Mouse (Mus musculus): ENCODE data around the gene Otulin.

Gene Otulin

GRCm38 (mm10) chr15:27613255-27613654 is 17.2 kb downstream of the Otulin start:
- DNase-seq (ENCODE audit: low read depth, low spot score), result no peak

- peak; percentile 65 for DNase-seq (ENCODE audit: low read depth, low spot score)
Observed at GRCm38 (mm10) chr15:27612533-27613221, 17.8 kb downstream of the Otulin start.

- no peak for DNase-seq (ENCODE audit: low read depth, low spot score)
Observed at GRCm38 (mm10) chr15:27609554-27609953, 20.9 kb downstream of the Otulin start.

- no peak for DNase-seq (ENCODE audit: low read depth, low spot score)
Observed at GRCm38 (mm10) chr15:27605252-27605651, 25.2 kb downstream of the Otulin start.

GRCm38 (mm10) chr15:27604558-27604957 is 25.9 kb downstream of the Otulin start:
- DNase-seq (ENCODE audit: low read depth, low spot score), result no peak

GRCm38 (mm10) chr15:27600524-27600923 is 30.0 kb downstream of the Otulin start:
- DNase-seq (ENCODE audit: low read depth, low spot score), result no peak

- DNase-seq (ENCODE audit: low read depth, low spot score), result no peak
Observed at GRCm38 (mm10) chr15:27598786-27599385, 31.6 kb downstream of the Otulin start.

- DNase-seq (ENCODE audit: low read depth, low spot score), result no peak
Observed at GRCm38 (mm10) chr15:27597516-27597915, 33.0 kb downstream of the Otulin start.

GRCm38 (mm10) chr15:27596463-27597140 is 33.9 kb downstream of the Otulin start:
- no peak for DNase-seq (ENCODE audit: low read depth, low spot score)

- DNase-seq (ENCODE audit: low read depth, low spot score), result no peak
Observed at GRCm38 (mm10) chr15:27595560-27595959, 34.9 kb downstream of the Otulin start.

- no peak for DNase-seq (ENCODE audit: low read depth, low spot score)
Observed at GRCm38 (mm10) chr15:27594973-27595372, 35.5 kb downstream of the Otulin start.

GRCm38 (mm10) chr15:27593717-27594116 is 36.8 kb downstream of the Otulin start:
- no peak for DNase-seq (ENCODE audit: low read depth, low spot score)

- no peak for DNase-seq (ENCODE audit: low read depth, low spot score)
Observed at GRCm38 (mm10) chr15:27592620-27593320, 37.7 kb downstream of the Otulin start.

GRCm38 (mm10) chr15:27590812-27591211 is 39.7 kb downstream of the Otulin start:
- DNase-seq (ENCODE audit: low read depth, low spot score), result no peak

GRCm38 (mm10) chr15:27588087-27588826 is 42.2 kb downstream of the Otulin start:
- DNase-seq (ENCODE audit: low read depth, low spot score), result no peak

GRCm38 (mm10) chr15:27586093-27586480 is 44.4 kb downstream of the Otulin start:
- no peak for DNase-seq (ENCODE audit: low read depth, low spot score)

- DNase-seq (ENCODE audit: low read depth, low spot score), result no peak
Observed at GRCm38 (mm10) chr15:27585466-27586092, 44.9 kb downstream of the Otulin start.

GRCm38 (mm10) chr15:27583620-27584019 is 46.9 kb downstream of the Otulin start:
- DNase-seq (ENCODE audit: low read depth, low spot score), result no peak

GRCm38 (mm10) chr15:27583042-27583441 is 47.5 kb downstream of the Otulin start:
- DNase-seq (ENCODE audit: low read depth, low spot score), result peak; percentile 24

GRCm38 (mm10) chr15:27582428-27582827 is 48.1 kb downstream of the Otulin start:
- no peak for DNase-seq (ENCODE audit: low read depth, low spot score)

- DNase-seq (ENCODE audit: low read depth, low spot score), result no peak
Observed at GRCm38 (mm10) chr15:27581640-27582039, 48.9 kb downstream of the Otulin start.
